Mouse (Mus musculus): ENCODE results near the gene St3gal3.

Gene St3gal3

DNA sequence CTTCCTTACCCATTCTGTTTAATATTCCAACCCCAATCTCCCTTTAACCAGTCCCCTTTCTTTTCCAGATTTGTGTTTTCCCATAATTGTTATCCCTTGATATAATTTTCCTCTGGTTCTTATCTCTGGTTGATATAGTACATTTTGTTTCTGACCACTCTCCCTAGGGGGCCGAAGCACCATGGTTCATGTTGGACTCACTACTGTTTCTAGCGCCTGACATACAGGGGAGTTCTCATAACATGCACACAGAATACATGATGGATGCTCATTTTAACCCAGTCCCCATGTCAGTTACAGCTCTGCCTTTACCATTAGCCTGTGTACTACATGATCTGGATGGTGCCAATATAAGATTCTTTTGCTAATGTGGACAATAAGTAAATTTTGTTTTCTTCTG lies 246.8 kb downstream of the St3gal3 start:
- DNase-seq: no peak

DNA sequence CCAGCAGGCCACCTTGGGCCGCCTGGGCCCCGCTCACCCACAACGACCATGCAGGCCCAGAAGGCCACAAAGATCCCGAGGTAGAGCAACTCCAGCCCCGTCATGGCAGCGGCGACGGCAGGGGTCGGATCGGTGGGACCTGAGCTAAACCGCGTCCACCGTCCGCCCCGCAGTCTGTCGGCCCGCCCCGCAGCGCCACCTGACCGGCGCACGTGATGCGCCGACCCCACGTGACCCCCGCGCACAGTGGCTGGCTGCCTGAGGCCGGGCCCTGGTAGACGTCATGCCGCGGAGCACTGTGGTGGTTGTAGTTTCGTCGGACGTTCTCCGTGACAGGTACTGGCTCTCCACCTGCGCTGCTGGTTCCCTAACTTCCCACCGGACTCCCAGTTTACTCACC lies 247.6 kb downstream of the St3gal3 start, which contains the start of gene Atp6v0b:
Gene Atp6v0b, minus strand, starts transcription at position 201 of the 400 bp plus-strand sequence.
- DNase-seq: peak; percentile 98

DNA sequence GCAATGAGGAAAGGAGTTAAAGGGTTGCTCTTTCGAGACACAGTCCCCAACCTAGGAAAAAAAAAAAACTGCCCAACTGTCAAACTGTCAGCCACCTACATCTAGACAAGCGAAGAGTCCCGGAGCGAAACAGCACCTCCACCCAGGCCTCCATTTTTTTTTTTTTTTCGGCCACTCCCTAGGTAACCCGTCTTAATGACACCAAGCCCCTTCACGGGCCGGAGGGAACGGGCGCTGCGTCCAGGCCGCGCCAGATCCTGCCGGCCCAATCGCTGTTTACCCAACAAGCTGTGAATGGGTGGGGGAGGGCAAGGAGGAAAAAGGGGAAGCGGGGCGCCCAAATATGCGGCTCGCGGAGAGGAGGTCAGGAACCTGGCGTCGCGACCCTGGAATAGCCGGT lies 248.1 kb downstream of the St3gal3 start:
- peak in 1 of 2 experiments; percentile 56 for DNase-seq

DNA sequence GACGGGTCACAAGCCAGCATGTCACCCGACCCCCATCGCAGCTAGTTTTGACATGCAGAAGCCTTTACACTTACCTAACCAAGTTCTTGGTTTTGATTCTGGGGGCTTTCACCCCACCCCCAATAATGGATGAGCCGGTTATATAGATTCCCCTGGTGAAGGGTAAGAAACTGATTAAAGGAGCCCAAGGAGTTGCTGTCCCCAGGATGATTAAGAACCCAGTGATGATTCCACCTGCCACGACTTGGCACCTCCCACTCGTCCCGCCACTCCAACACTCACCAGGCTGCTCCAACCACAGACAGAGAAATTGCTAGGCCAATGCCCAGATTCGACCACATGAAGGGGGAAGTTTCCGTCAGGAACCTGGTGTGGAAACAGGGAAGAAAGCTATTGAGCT lies 248.7 kb downstream of the St3gal3 start:
- no peak for DNase-seq

DNA sequence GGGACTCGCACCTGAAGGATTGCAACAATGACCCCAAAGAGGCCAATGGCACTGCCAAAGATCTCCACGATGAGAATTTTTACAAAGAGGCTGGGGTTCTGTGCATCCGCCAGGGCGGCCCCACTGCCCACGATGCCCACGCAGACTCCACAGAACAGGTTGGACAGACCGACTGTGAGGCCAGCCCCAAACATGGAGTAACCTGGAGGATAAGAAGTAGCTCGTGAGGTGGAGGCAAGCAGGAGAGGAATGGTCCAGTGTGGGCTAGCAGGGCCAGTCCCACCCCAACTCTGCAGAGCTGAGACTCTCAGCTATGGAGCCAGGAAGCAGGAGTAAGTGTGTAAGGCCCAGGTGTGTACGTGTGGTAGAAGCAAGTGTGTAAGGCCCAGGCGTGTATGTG lies 249.6 kb downstream of the St3gal3 start:
- DNase-seq: no peak

DNA sequence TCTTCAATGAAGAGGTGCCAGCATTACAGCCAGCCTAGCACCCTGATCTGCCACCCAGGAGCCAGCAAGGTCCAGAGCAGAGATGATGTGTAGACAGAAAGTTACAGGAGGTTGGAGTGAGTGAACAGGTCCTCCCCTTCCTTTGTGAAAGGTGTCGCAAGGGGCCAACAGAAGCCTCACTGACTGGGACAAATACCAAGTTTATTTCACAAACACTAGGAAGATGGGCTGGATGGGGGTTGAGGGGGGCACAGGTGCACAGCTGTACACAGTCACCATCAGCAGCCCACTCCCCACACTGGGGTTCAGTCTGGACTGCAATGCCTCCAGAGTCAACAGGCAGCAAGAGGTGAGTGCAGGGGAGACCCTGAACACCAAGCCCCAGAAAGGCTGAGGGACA lies 250.6 kb downstream of the St3gal3 start:
- DNase-seq: no peak

DNA sequence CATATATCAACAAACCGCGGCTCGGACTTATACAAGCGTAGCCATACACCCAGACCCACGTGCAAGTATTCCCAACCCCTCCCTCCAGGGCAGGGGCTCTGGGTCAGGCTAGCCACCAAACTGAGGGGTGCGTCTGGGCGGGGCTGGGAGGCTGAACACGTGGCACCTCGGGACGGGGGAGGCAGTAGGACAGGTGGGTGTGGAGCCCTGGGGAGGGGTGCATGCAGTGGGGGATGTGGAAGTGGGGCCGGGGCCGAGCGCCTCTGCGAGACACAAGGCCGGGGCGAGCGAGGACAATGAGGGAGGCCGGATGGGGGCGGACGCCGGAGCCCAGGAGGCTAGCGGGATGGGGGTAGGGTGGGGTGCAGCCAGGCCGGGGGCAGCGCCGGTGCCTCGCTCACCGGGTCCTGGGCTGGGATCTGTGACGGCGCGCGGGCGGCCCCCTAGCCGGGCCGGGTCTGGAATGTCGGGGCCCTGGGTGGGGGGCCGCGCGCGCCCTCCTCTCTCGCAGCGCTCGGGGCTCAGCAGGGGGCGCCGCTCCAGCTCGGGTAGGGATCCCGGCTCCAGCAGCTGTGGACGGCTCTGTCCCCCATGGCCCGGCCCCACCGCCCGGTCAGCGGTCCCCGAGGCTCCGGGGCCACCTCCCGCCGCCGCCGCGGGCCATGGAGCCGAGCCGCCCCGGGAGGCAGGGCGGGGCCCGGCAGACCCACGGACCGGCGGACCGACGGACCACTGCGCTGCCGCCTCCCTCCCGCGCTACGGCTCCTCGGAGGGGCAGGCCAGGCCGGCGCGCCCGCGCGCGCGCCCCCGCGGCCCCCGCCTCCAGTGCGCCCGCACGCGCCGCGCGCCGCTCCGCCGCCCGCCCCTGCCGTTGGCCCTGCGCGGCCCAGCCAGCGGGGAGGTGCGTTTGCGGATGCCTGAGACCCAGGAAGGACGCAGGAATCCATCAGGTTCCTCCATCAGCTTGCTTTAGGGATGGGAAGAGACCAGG lies 251.7 kb downstream of the St3gal3 start, which contains the start of gene B4galt2:
Gene B4galt2, minus strand, starts transcription at position 787 of the 991 bp plus-strand sequence.
- DNase-seq: peak; percentile 74 to 78

Measured in cerebellum, postnatal 14 days (tissue).